ENCODE assay signal across 8 mouse cellular contexts in genomic region chr3:65829230-65829629, GRCm38 (mm10).
DNase-seq lines count a peak whose midpoint lies in the region; ATAC-seq lines count a peak whose summit lies in the region.

No protein-coding gene starts in this region.

- WGBS in heart, embryonic 14.5 days, result 2% methylated on average over 7 of the region's 7 CpGs
- 17% methylated on average over 7 of the region's 7 CpGs for WGBS in midbrain, embryonic 11.5 days

- no peak overlapping the region for H3K4me3 ChIP-seq in heart, embryonic 14.5 days (ENCODE audit: control insufficient read depth in 1 of 2, insufficient read depth in 1 of 2, low read depth in 1 of 2, low read length in 2 of 2)
- no peak overlapping the region for H3K4me3 ChIP-seq in midbrain, embryonic 11.5 days (ENCODE audit: low read depth, low read length)

- peak; percentile 64 for ATAC-seq in heart, embryonic 14.5 days (ENCODE audit: insufficient number of reproducible peaks, insufficient read depth, low FRiP score, low read depth)
- ATAC-seq in midbrain, embryonic 11.5 days (ENCODE audit: low FRiP score), result peak; percentile 63; the same call in 1 of the 2 replicates
- ATAC-seq in granulocyte monocyte progenitor cell, adult 5-6 weeks (replicated peaks; ENCODE audit: poor library complexity, severe bottlenecking), result no peak

- peak overlapping the region; percentile 50 to 62; a peak in 3 of 4 replicates for H3K27ac ChIP-seq in heart, embryonic 14.5 days (replicated peaks in 1 of 2; ENCODE audit: control insufficient read depth in 1 of 2, insufficient read depth in 1 of 2, low read depth in 2 of 2, low read length in 2 of 2)
- H3K27ac ChIP-seq in midbrain, embryonic 11.5 days (ENCODE audit: low read depth, low read length), result no peak overlapping the region

- peaks cover 28 to 67% of the 10 kb centered on the region in 2 experiments for H3K4me1 ChIP-seq in heart, embryonic 14.5 days (ENCODE audit: control insufficient read depth in 2 of 2, insufficient read depth in 2 of 2, low read length in 2 of 2)
- H3K4me1 ChIP-seq in midbrain, embryonic 11.5 days (ENCODE audit: control insufficient read depth, insufficient read depth, low read length), result no peaks in the 10 kb centered on the region

- no peaks in the 10 kb centered on the region for H3K27me3 ChIP-seq in heart, embryonic 14.5 days (ENCODE audit: control insufficient read depth, insufficient read depth, low read length)
- no peaks in the 10 kb centered on the region; the same call in 1 of the 2 replicates for H3K27me3 ChIP-seq in midbrain, embryonic 11.5 days (ENCODE audit: control insufficient read depth, insufficient read depth, low read length)

- H3K36me3 ChIP-seq in heart, embryonic 14.5 days (ENCODE audit: control insufficient read depth, insufficient read depth, low read length), result no peaks in the 10 kb centered on the region
- H3K36me3 ChIP-seq in midbrain, embryonic 11.5 days (ENCODE audit: control insufficient read depth, insufficient read depth, low read length), result no peaks in the 10 kb centered on the region

- H3K9ac ChIP-seq in heart, embryonic 14.5 days (ENCODE audit: low read length), result no peak overlapping the region
- no peak overlapping the region for H3K9ac ChIP-seq in midbrain, embryonic 11.5 days (ENCODE audit: low read length)

- no peaks in the 10 kb centered on the region for H3K9me3 ChIP-seq in heart, embryonic 14.5 days (ENCODE audit: control insufficient read depth, low read length)
- no peaks in the 10 kb centered on the region for H3K9me3 ChIP-seq in midbrain, embryonic 11.5 days (ENCODE audit: control insufficient read depth, low read length)

- H3K4me2 ChIP-seq in heart, embryonic 14.5 days (ENCODE audit: low read length), result peak overlapping the region; percentile 47
- no peak overlapping the region for H3K4me2 ChIP-seq in midbrain, embryonic 11.5 days

- DNase-seq in right cerebral cortex, adult 18-20 months, result peak; percentile 20
- no peak for DNase-seq in right cerebral cortex, postnatal 25 days
- peak; percentile 41 for DNase-seq in embryo, embryonic 9.5 days (ENCODE audit: extremely low spot score)
- DNase-seq in kidney, postnatal 10 days, result peak; percentile 89
- DNase-seq in midbrain, embryonic 11.5 days (ENCODE audit: low spot score, missing footprints), result peak; percentile 88
- DNase-seq in urinary bladder, adult 2 months (ENCODE audit: low spot score), result peak; percentile 27
